Mouse (Mus musculus): ENCODE measurements around the gene Por. TPM values are rescaled to one million over a fixed set of nuclear protein-coding genes. Genes with fewer than 3 reads are reported as not detected.
A peak's percentile ranks its signal among the peaks of the same experiment; 100 is the strongest.

Por gene
- total RNA-seq, 2 experiments from 2014 or later, result 168 to 190 TPM

- no peak for DNase-seq (ENCODE audit: low spot score in 2 of 2)
Observed at GRCm38 (mm10) chr5:135656046-135656445, 13.8 kb upstream of the Por start.

- DNase-seq (ENCODE audit: low spot score in 2 of 2), result no peak
Observed at GRCm38 (mm10) chr5:135657128-135657527, 12.7 kb upstream of the Por start.

GRCm38 (mm10) chr5:135657703-135658373 lies 12.0 kb upstream of the Por start:
- no peak for DNase-seq (ENCODE audit: low spot score in 2 of 2)

GRCm38 (mm10) chr5:135659956-135660355 lies 9.9 kb upstream of the Por start:
- DNase-seq (ENCODE audit: low spot score in 2 of 2), result no peak

GRCm38 (mm10) chr5:135660535-135660934 lies 9.3 kb upstream of the Por start:
- DNase-seq (ENCODE audit: low spot score in 2 of 2), result no peak

GRCm38 (mm10) chr5:135666890-135667289 lies 2.9 kb upstream of the Por start:
- no peak for DNase-seq (ENCODE audit: low spot score in 2 of 2)

- DNase-seq (ENCODE audit: low spot score in 2 of 2), result no peak
Observed at GRCm38 (mm10) chr5:135668071-135668470, 1.8 kb upstream of the Por start.

GRCm38 (mm10) chr5:135670881-135671280 lies 1.0 kb downstream of the Por start:
- no peak for DNase-seq (ENCODE audit: low spot score in 2 of 2)

GRCm38 (mm10) chr5:135672509-135672908 lies 2.7 kb downstream of the Por start:
- DNase-seq (ENCODE audit: low spot score in 2 of 2), result no peak

GRCm38 (mm10) chr5:135672980-135673379 lies 3.1 kb downstream of the Por start:
- no peak for DNase-seq (ENCODE audit: low spot score in 2 of 2)

- DNase-seq (ENCODE audit: low spot score in 2 of 2), result no peak
Observed at GRCm38 (mm10) chr5:135674349-135674775, 4.5 kb downstream of the Por start.

GRCm38 (mm10) chr5:135674821-135675220 lies 5.0 kb downstream of the Por start:
- peak in 1 of 2 experiments; percentile 47 for DNase-seq (ENCODE audit: low spot score in 2 of 2)

- DNase-seq (ENCODE audit: low spot score in 2 of 2), result no peak
Observed at GRCm38 (mm10) chr5:135676696-135677095, 6.9 kb downstream of the Por start.

GRCm38 (mm10) chr5:135677251-135677650 lies 7.4 kb downstream of the Por start:
- no peak for DNase-seq (ENCODE audit: low spot score in 2 of 2)

GRCm38 (mm10) chr5:135678481-135678880 lies 8.6 kb downstream of the Por start:
- no peak for DNase-seq (ENCODE audit: low spot score in 2 of 2)

- no peak for DNase-seq (ENCODE audit: low spot score in 2 of 2)
Observed at GRCm38 (mm10) chr5:135680967-135681545, 11.2 kb downstream of the Por start.

GRCm38 (mm10) chr5:135682009-135682408 lies 12.2 kb downstream of the Por start:
- no peak for DNase-seq (ENCODE audit: low spot score in 2 of 2)

GRCm38 (mm10) chr5:135682942-135683570 lies 13.2 kb downstream of the Por start:
- DNase-seq (ENCODE audit: low spot score in 2 of 2), result no peak

- no peak for DNase-seq (ENCODE audit: low spot score in 2 of 2)
Observed at GRCm38 (mm10) chr5:135690401-135690800, 20.6 kb downstream of the Por start.

- no peak for DNase-seq (ENCODE audit: low spot score in 2 of 2)
Observed at GRCm38 (mm10) chr5:135691266-135691665, 21.4 kb downstream of the Por start.

- DNase-seq (ENCODE audit: low spot score in 2 of 2), result no peak
Observed at GRCm38 (mm10) chr5:135693281-135693853, 23.5 kb downstream of the Por start.

- DNase-seq (ENCODE audit: low spot score in 2 of 2), result no peak
Observed at GRCm38 (mm10) chr5:135695277-135695721, 25.5 kb downstream of the Por start.

Data from adrenal gland, postnatal 4 days (tissue).